Mouse (Mus musculus): ENCODE measurements around the gene Slc7a7. TPM values are rescaled to one million over a fixed set of nuclear protein-coding genes. Genes with fewer than 3 reads are reported as not detected.

Gene Slc7a7
- total RNA-seq, 2 experiments from 2014 or later: 3.5 to 6.4 TPM

DNA sequence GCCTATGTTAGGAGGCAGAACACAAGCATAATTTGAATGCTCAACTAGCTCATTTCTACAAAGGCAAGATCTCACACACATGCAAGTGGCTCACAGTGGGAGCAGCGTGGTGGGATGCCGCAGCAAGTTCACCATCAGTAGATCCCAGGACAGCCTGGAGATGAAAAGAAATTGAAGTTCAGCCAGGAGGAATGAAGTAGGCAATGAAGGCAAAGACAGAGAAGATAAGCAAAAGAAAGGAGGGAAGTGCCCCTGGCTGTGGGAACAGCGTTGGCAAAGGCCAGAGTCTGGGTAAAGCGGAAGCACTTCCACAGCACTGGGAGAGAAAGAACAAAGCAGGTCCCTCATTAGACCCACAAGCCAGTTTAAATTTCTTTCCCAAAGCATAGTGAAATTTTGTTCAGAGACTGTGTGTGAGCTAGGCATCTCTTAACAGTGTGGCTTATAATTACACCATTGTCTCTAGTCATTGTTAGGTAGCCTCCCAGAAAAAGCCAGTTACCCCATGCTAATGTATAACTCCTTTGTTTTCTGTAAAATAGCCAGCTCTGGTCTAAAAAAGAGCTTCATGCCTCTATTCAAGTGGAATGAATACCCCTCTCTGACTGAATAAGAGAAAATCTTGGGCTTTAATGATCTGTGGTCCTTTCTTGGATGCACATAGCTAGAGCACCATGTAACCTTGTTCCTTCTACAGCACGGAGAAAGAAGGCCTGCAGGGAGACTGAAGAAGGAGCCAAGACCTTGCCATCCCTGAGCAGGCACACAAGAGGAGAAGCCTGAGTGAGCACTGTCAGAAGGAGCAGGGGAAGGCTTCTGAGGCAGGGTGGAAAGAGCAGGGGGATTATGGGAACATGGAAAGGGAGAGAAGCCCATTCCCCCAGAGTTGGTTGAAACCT lies 85.2 kb downstream of the Slc7a7 start:
- no peak for ATAC-seq (replicated peaks; ENCODE audit: poor library complexity)

DNA sequence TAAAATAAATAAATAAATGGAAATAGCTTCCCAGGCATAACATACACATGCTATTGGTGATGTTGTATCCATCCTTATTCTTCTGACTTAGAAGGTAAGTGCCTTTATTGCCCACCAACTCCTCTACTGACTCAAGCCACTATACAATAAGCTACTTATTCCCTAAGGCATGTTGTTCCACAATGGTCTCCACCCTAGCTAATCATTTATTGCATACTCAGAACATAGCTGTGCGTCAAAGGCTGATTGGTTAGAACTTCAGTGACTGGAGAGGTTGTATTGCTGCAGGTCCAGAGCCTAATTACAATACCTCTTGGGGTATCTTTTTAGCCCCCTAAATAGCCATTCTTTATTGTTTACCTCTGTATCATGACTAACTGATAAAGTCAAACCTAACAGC lies 86.4 kb downstream of the Slc7a7 start:
- ATAC-seq (replicated peaks; ENCODE audit: poor library complexity): no peak

DNA sequence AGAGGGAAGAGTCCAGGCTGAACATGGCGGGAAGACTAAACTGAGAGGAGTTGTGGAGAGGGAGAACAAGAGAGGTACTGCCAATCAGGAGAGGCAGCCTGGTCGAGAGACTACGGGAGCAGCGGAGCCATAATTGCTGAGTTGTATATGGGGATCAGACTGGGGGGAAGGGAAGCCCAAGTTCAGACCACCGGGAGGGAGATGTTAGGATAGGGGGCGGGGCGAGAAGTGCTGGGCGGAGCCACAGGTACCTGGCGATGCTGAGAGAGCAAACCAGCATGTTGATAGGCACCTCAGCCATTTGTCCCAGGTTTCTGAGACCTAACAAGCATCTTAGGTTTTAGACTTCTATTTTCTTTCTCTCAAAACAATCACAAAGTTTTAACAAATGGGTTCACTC lies 88.4 kb downstream of the Slc7a7 start:
- ATAC-seq (replicated peaks; ENCODE audit: poor library complexity): no peak

DNA sequence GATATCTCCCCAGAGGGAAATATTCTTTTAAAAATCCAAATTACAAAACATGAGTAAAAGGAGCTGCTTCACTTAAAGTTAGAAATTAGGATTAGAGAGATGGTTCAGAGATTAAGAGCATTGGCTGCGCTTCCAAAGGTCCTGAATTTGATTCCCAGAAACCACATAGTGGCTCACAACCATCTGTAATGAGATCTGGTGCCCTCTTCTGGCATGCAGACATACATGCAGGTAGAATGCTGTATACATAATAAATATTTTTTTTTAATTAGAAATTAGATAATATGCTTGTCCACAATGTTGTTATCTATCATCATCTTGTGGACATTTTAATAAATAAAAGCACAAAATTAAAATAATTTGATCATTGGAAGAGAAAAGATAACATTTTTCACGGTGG lies 89.0 kb downstream of the Slc7a7 start:
- ATAC-seq (replicated peaks; ENCODE audit: poor library complexity): no peak

DNA sequence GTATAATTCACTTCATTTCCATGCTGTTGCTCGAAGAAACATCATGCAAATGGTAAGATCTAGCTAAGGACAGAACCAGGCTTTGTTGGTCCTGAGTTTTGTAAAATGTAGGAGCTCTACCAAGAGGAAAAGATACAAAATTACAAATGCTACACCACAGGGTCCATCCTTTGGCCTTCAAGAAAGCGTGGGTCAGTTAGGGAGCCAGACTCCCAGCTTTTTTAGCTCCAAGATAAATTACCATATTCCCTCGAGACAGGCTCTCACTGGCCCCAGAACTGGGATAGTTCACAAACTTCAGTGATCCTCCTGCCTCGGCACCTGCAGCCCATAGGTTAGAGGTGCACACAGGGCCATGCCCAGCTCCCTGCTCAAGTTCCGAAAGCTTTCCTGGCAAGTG lies 93.1 kb downstream of the Slc7a7 start:
- no peak for ATAC-seq (replicated peaks; ENCODE audit: poor library complexity)

DNA sequence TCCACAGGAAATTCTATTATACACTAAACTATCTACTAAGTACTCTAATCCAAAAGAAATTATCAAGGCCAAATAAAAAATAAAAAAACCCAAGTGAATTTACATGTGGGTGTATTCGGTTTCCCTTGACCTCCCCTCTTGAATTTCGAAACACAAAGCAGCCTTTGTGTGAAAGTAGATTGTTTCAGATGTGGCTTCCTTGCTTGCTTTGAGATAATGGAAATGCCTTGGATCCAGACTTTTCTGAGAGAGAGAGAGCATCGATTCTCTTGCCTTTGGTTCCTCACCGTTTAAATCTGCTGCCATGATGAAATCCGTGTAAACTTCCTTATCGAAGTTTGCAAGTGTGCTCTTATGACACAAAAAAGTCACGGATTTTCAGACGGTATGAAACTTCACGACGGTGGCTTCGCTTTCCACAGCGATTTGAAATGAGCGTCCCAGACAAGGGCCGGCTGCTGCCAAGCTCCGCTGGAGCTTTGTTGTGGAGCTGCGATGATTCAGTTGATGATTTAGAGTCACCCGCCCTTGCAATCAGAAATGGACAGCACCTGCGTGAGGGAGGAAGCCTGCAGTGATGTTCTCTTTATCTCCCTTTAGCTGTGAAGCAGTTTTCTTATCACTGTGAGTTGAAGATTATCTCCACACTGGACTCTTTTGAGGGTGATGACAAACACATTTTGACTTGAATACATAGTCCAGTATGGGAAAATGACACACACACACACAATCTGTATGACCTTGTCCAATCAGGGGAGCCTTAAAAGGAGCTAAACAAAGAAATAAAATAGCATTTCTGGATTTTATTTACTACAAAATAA lies 95.8 kb downstream of the Slc7a7 start:
- ATAC-seq (replicated peaks; ENCODE audit: poor library complexity): no peak

Other genes starting within 250 kb of the Slc7a7 start
- gene Dad1, start 163.7 kb downstream of the Slc7a7 start, total RNA-seq (2015): 228 and 315 TPM in 2 replicates
- 125 and 135 TPM in 2 replicates for gene Dad1, start 163.7 kb downstream of the Slc7a7 start, total RNA-seq (2017)
- 34.6 and 44.2 TPM in 2 replicates for gene Abhd4, start 163.6 kb downstream of the Slc7a7 start, total RNA-seq (2015)
- 20.4 and 33.1 TPM in 2 replicates for gene Abhd4, start 163.6 kb downstream of the Slc7a7 start, total RNA-seq (2017)
- gene Olfr49, start 132.8 kb downstream of the Slc7a7 start, total RNA-seq (2015): not detected in 2 replicates
- not detected in 2 replicates for gene Olfr49, start 132.8 kb downstream of the Slc7a7 start, total RNA-seq (2017)
- gene Oxa1l, start 56.9 kb downstream of the Slc7a7 start, total RNA-seq (2015): 49.6 and 56.2 TPM in 2 replicates
- 37.0 and 37.9 TPM in 2 replicates for gene Oxa1l, start 56.9 kb downstream of the Slc7a7 start, total RNA-seq (2017)
- 118 and 124 TPM in 2 replicates for gene Mrpl52, start 9.1 kb upstream of the Slc7a7 start, total RNA-seq (2015)
- gene Mrpl52, start 9.1 kb upstream of the Slc7a7 start, total RNA-seq (2017): 75.1 and 86.7 TPM in 2 replicates
- 2.1 and 4.5 TPM in 2 replicates for gene Mmp14, start 13.8 kb upstream of the Slc7a7 start, total RNA-seq (2015)
- 3.0 and 4.1 TPM in 2 replicates for gene Mmp14, start 13.8 kb upstream of the Slc7a7 start, total RNA-seq (2017)
- 23.5 and 25.0 TPM in 2 replicates for gene Lrp10, start 46.4 kb upstream of the Slc7a7 start, total RNA-seq (2015)
- 27.4 and 37.2 TPM in 2 replicates for gene Lrp10, start 46.4 kb upstream of the Slc7a7 start, total RNA-seq (2017)
- gene Rem2, start 58.3 kb upstream of the Slc7a7 start, total RNA-seq (2015): 0.29 and 0.62 TPM in 2 replicates
- gene Rem2, start 58.3 kb upstream of the Slc7a7 start, total RNA-seq (2017): 2.2 TPM in 1 of 2 replicates, not detected in the other
- gene Prmt5, start 99.7 kb upstream of the Slc7a7 start, total RNA-seq (2015): 57.3 and 76.3 TPM in 2 replicates
- 62.1 and 66.6 TPM in 2 replicates for gene Prmt5, start 99.7 kb upstream of the Slc7a7 start, total RNA-seq (2017)
- gene Haus4, start 136.8 kb upstream of the Slc7a7 start, total RNA-seq (2015): 62.1 and 62.7 TPM in 2 replicates
- gene Haus4, start 136.8 kb upstream of the Slc7a7 start, total RNA-seq (2017): 90.7 and 94.0 TPM in 2 replicates
- gene Ajuba, start 159.8 kb upstream of the Slc7a7 start, total RNA-seq (2015): 1.2 and 2.1 TPM in 2 replicates
- gene Ajuba, start 159.8 kb upstream of the Slc7a7 start, total RNA-seq (2017): 0.29 and 1.2 TPM in 2 replicates
- 6.9 and 14.0 TPM in 2 replicates for gene 4931414P19Rik, start 188.2 kb upstream of the Slc7a7 start, total RNA-seq (2015)
- gene 4931414P19Rik, start 188.2 kb upstream of the Slc7a7 start, total RNA-seq (2017): 5.1 TPM in 2 replicates
- 189 and 217 TPM in 2 replicates for gene Psmb5, start 200.2 kb upstream of the Slc7a7 start, total RNA-seq (2015)
- 58.9 and 64.6 TPM in 2 replicates for gene Psmb5, start 200.2 kb upstream of the Slc7a7 start, total RNA-seq (2017)
- gene Psmb11, start 203.7 kb upstream of the Slc7a7 start, total RNA-seq (2015): not detected in 2 replicates
- gene Psmb11, start 203.7 kb upstream of the Slc7a7 start, total RNA-seq (2017): 0.04 TPM in 1 of 2 replicates, not detected in the other
- not detected in 2 replicates for gene Gm17606, start 223.2 kb upstream of the Slc7a7 start, total RNA-seq (2015)
- gene Gm17606, start 223.2 kb upstream of the Slc7a7 start, total RNA-seq (2017): not detected in 2 replicates
- gene Cdh24, start 223.6 kb upstream of the Slc7a7 start, total RNA-seq (2015): 0.39 and 0.62 TPM in 2 replicates
- 0.71 and 0.92 TPM in 2 replicates for gene Cdh24, start 223.6 kb upstream of the Slc7a7 start, total RNA-seq (2017)

All from megakaryocyte progenitor cell, adult 5-6 weeks (primary cell).